Mouse (Mus musculus) hindlimb bud, embryonic 11.5 days (tissue): ENCODE data around the gene Olfr1386.
"Not testable (repeated sequence)": the region's sequence is repeated elsewhere in the genome, so short reads cannot be mapped to it uniquely, and the experiment has no call there.

Experiments
- DNase-seq: peaks from one replicate; pipeline ENCODE4 v3.0.0-alpha.2; 2012; ENCODE audit warnings: low read depth, low spot score; ENCODE audit errors: extremely low spot score

Olfr1386 gene

GRCm38 (mm10) chr11:49464746-49465145, at the start of gene Olfr1386:
TSS of gene Olfr1386 (plus strand) at chr11:49465046.
- not testable (repeated sequence) for DNase-seq

- DNase-seq: no peak
Measured at GRCm38 (mm10) chr11:49422767-49423166, 42.1 kb upstream of the Olfr1386 start, which contains the start of gene Olfr1389. TSS of gene Olfr1389 (plus strand) at chr11:49423067.

- DNase-seq: no peak
Measured at GRCm38 (mm10) chr11:49425257-49425927, 39.5 kb upstream of the Olfr1386 start.

GRCm38 (mm10) chr11:49429641-49430040, 35.2 kb upstream of the Olfr1386 start:
- no peak for DNase-seq

- no peak for DNase-seq
Measured at GRCm38 (mm10) chr11:49436411-49436810, 28.4 kb upstream of the Olfr1386 start, which contains the start of gene Olfr1388. TSS of gene Olfr1388 (plus strand) at chr11:49436624.

- no peak for DNase-seq
Measured at GRCm38 (mm10) chr11:49455043-49455442, 9.8 kb upstream of the Olfr1386 start, which contains the start of gene Olfr1387. TSS of gene Olfr1387 (plus strand) at chr11:49455343.

GRCm38 (mm10) chr11:49485973-49486372, 21.1 kb downstream of the Olfr1386 start:
- no peak for DNase-seq

- DNase-seq: not testable (repeated sequence)
Measured at GRCm38 (mm10) chr11:49488770-49489169, 23.9 kb downstream of the Olfr1386 start, which contains the start of gene Olfr1385. TSS of gene Olfr1385 (plus strand) at chr11:49489070.

- DNase-seq: no peak
Measured at GRCm38 (mm10) chr11:49518086-49518485, 53.2 kb downstream of the Olfr1386 start.

GRCm38 (mm10) chr11:49519348-49519747, 54.5 kb downstream of the Olfr1386 start, which contains the start of gene Olfr1383:
TSS of gene Olfr1383 (plus strand) at chr11:49519648.
- DNase-seq: no peak
